In the genomic region with DNA sequence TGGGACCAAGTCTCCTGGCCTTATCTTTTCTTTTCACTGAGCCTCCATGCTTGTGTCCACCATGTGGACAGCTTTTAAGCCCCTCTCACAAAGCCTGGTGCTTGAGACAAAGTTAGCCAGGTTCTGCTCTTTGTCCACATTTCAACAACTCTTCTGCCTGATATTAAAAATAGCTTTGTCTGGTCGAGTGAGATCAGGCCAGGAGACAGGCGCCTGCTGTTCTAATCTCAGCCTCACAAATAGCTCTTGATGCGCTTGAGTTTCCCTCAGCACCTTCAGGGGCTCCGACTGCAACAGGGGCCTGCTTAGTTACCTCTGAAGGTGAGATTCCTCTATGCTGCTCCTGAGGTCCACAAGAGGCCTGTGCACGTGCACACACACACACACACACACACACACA, we compare ENCODE assay signal across 9 mouse cellular contexts. TPM values are rescaled to one million over a fixed set of nuclear protein-coding genes. Genes with fewer than 3 reads are reported as not detected.
A peak's percentile ranks its signal among the peaks of the same experiment; 100 is the strongest.
DNase-seq lines count a peak whose midpoint lies in the region; ATAC-seq lines count a peak whose summit lies in the region.
"Had no signal": no experiment of that assay in that cellular context is flagged by ENCODE, and none has a peak within 500 bp of the region (broad histone marks: within the 10 kb centered on the region; RNA-seq: fewer than 3 reads in every experiment).

No protein-coding gene starts in this region.

- H3K36me3 ChIP-seq in kidney, embryonic 15.5 days = no peaks in the 10 kb centered on the region
- no peaks in the 10 kb centered on the region for H3K36me3 ChIP-seq in forebrain, embryonic 11.5 days (ENCODE audit: control insufficient read depth, insufficient read depth, low read length)
- no peaks in the 10 kb centered on the region for H3K36me3 ChIP-seq in midbrain, embryonic 13.5 days
- H3K36me3 ChIP-seq: liver, embryonic 15.5 days had no signal

- 0 out of 2 replicates have a peak, but pooled peaks have one; percentile 22 for ATAC-seq in kidney, embryonic 15.5 days (replicated peaks; ENCODE audit: low FRiP score)
- ATAC-seq in forebrain, embryonic 11.5 days (replicated peaks; ENCODE audit: low FRiP score) = no peak
- no peak for ATAC-seq in midbrain, embryonic 13.5 days

- WGBS in kidney, embryonic 15.5 days = 30% methylated on average over 5 of the region's 5 CpGs
- 6% methylated on average over 5 of the region's 5 CpGs for WGBS in forebrain, embryonic 11.5 days
- 5% methylated on average over 5 of the region's 5 CpGs for WGBS in midbrain, embryonic 13.5 days

- H3K4me3 ChIP-seq in kidney, embryonic 15.5 days (replicated peaks) = no peak overlapping the region
- H3K4me3 ChIP-seq in forebrain, embryonic 11.5 days (ENCODE audit: low read depth, low read length) = no peak overlapping the region; the same call in 1 of the 2 replicates
- H3K4me3 ChIP-seq in midbrain, embryonic 13.5 days (replicated peaks) = no peak overlapping the region
- H3K4me3 ChIP-seq: liver, embryonic 15.5 days had no signal

- peak overlapping the region; percentile 93 for H3K27ac ChIP-seq in kidney, embryonic 15.5 days
- H3K27ac ChIP-seq in forebrain, embryonic 11.5 days (ENCODE audit: low read depth, low read length) = peak overlapping the region; percentile 98
- H3K27ac ChIP-seq in midbrain, embryonic 13.5 days = peak overlapping the region; percentile 85

- peaks cover 54% of the 10 kb centered on the region for H3K4me1 ChIP-seq in kidney, embryonic 15.5 days
- peaks cover 38% of the 10 kb centered on the region for H3K4me1 ChIP-seq in forebrain, embryonic 11.5 days (replicated peaks; ENCODE audit: control insufficient read depth, insufficient read depth, low read length)
- H3K4me1 ChIP-seq in midbrain, embryonic 13.5 days (replicated peaks) = peaks cover 58% of the 10 kb centered on the region

- no peak for DNase-seq in kidney, adult 11 months
- DNase-seq in forebrain, embryonic 11.5 days (ENCODE audit: low spot score) = peak; percentile 80
- peak; percentile 61 for DNase-seq in heart, postnatal 4 days
- DNase-seq in natural killer cell, adult 2 months (ENCODE audit: low spot score in 2 of 2) = no peak
- no peak for DNase-seq in adrenal gland, postnatal 25 days
- DNase-seq in testis, postnatal 10 days (ENCODE audit: low spot score) = no peak

- no peak overlapping the region for H3K9ac ChIP-seq in kidney, embryonic 15.5 days
- peak overlapping the region; percentile 42 for H3K9ac ChIP-seq in forebrain, embryonic 11.5 days (ENCODE audit: low read length)
- no peak overlapping the region for H3K9ac ChIP-seq in midbrain, embryonic 13.5 days (replicated peaks)
- H3K9ac ChIP-seq: liver, embryonic 15.5 days had no signal

- no peak overlapping the region; the same call in 1 of the 2 replicates for H3K4me2 ChIP-seq in kidney, embryonic 15.5 days
- peak overlapping the region; percentile 43; the same call in 1 of the 2 replicates for H3K4me2 ChIP-seq in forebrain, embryonic 11.5 days (ENCODE audit: low read depth, low read length, severe bottlenecking)
- H3K4me2 ChIP-seq in midbrain, embryonic 13.5 days (replicated peaks) = no peak overlapping the region
- H3K4me2 ChIP-seq: liver, embryonic 15.5 days had no signal

- no peaks in the 10 kb centered on the region for H3K9me3 ChIP-seq in kidney, embryonic 15.5 days (replicated peaks)
- no peaks in the 10 kb centered on the region for H3K9me3 ChIP-seq in forebrain, embryonic 11.5 days (ENCODE audit: control insufficient read depth, low read length)
- H3K9me3 ChIP-seq in midbrain, embryonic 13.5 days = no peaks in the 10 kb centered on the region
- H3K9me3 ChIP-seq: liver, embryonic 15.5 days had no signal

- no peaks in the 10 kb centered on the region for H3K27me3 ChIP-seq in kidney, embryonic 15.5 days
- H3K27me3 ChIP-seq in forebrain, embryonic 11.5 days (ENCODE audit: control insufficient read depth, insufficient read depth, low read length) = no peaks in the 10 kb centered on the region
- H3K27me3 ChIP-seq in midbrain, embryonic 13.5 days = no peaks in the 10 kb centered on the region
- H3K27me3 ChIP-seq: liver, embryonic 15.5 days had no signal

RNA-seq across cellular contexts. Expression of a gene that starts 51.0 kb away (rescaled TPM):
- polyA plus RNA-seq in kidney, embryonic 15.5 days (2015; fragmentation: Nextera tagmentation; extraction: Ambion mirVana) = 136 and 154 TPM in 2 replicates
- polyA plus RNA-seq in forebrain, embryonic 11.5 days (2014; fragmentation: Nextera tagmentation; extraction: Ambion mirVana) = 164 and 173 TPM in 2 replicates
- 100 to 1,000 TPM; 174 to 188 TPM for total RNA-seq in heart, postnatal 4 days (2021)
- polyA plus RNA-seq in midbrain, embryonic 13.5 days (2015; fragmentation: Nextera tagmentation; extraction: Ambion mirVana) = 51.7 and 60.1 TPM in 2 replicates
- total RNA-seq in adrenal gland, postnatal 25 days (2021) = 225 TPM in 2 replicates

Comparison
In these comparisons a context has a peak if more than half of its experiments do, and no peak if none do; other contexts are left out.
1. DNase-seq: peak in forebrain, embryonic 11.5 days (single experiment) and heart, postnatal 4 days (single experiment); none in kidney, adult 11 months (single experiment), natural killer cell, adult 2 months (0 of 2), adrenal gland, postnatal 25 days (single experiment) and testis, postnatal 10 days (single experiment).
2. Peak in every context shown above with its lines, with median percentiles within 50 percentile points of each other: H3K27ac ChIP-seq.